Mouse (Mus musculus) liver, adult 2 months (tissue): ENCODE measurements at regions not wholly inside any gene's neighbourhood (a gene's known extent, or its start where the extent isn't known, plus 50 kb on each side); places are given as distances from the start of the nearest gene placed in this dataset.

Source experiments
- CTCF ChIP-seq: fragments of 200-500 bp; IDR thresholded peaks from 2 replicates; pipeline ENCODE4 v1.5.1; 2011; ENCODE audit warnings: low read depth, low read length, control low read depth
- POLR2A ChIP-seq: fragments of 200-500 bp; IDR thresholded peaks from 2 replicates; pipeline ENCODE4 v1.6.1; 2011; ENCODE audit warnings: low read length, control low read depth; ENCODE audit not compliant: insufficient read depth; ENCODE audit errors: extremely low read depth

DNA sequence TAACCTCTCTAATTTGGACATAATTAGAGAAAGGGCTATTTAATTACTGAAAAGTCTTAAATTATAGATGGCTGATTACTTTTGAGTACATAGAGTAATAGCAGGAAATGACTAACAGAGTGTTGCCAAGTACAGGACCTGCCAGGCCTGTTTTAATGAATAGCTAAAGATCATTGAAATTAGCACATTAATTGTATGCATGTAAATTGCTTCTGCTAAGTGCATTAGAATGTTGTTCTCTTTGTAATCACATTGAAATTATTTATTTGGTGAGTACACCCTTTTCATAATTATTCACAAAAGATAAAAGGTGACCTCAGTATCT is 107.5 kb upstream of the Nectin3 start:
- TF ChIP-seq POLR2A: no peak
- no peak for TF ChIP-seq CTCF
